Mouse (Mus musculus) intestine, embryonic 15.5 days (tissue): ENCODE results near the gene Thsd4. TPM values are rescaled to one million over a fixed set of nuclear protein-coding genes. Genes with fewer than 3 reads are reported as not detected.

Experiments
- ATAC-seq: fragments of 200-750 bp; cut with Nextera tagmentation; 2 replicates; pipeline ENCODE4 v1.8.0; 2017; ENCODE audit warnings: moderate TSS enrichment, moderate library complexity
- H3K27ac ChIP-seq: fragments of 300-500 bp; sonication (generic); 2 replicates; pipeline ENCODE4 v1.5.1; 2015; ENCODE audit warnings: mild to moderate bottlenecking, inconsistent platforms
- H3K27me3 ChIP-seq: fragments of 300-500 bp; sonication (generic); replicated peaks from 2 replicates; pipeline ENCODE4 v1.6.1; 2015; ENCODE audit warnings: inconsistent platforms
- H3K36me3 ChIP-seq: fragments of 300-500 bp; sonication (generic); 2 replicates; pipeline ENCODE4 v1.6.1; 2015; ENCODE audit warnings: inconsistent platforms
- H3K4me1 ChIP-seq: fragments of 300-500 bp; sonication (generic); replicated peaks from 2 replicates; pipeline ENCODE4 v1.6.1; 2015; ENCODE audit warnings: inconsistent platforms
- H3K4me2 ChIP-seq: fragments of 300-500 bp; sonication (generic); replicated peaks from 2 replicates; pipeline ENCODE4 v1.6.1; 2015; ENCODE audit warnings: mild to moderate bottlenecking, inconsistent platforms
- H3K4me3 ChIP-seq: fragments of 300-500 bp; sonication (generic); replicated peaks from 2 replicates; pipeline ENCODE4 v1.5.1; 2015; ENCODE audit warnings: inconsistent platforms
- H3K9ac ChIP-seq: fragments of 300-500 bp; sonication (generic); 2 replicates; pipeline ENCODE4 v1.6.1; 2015; ENCODE audit warnings: inconsistent platforms
- H3K9me3 ChIP-seq: fragments of 300-500 bp; sonication (generic); 2 replicates; pipeline ENCODE4 v1.6.1; 2016; ENCODE audit warnings: inconsistent platforms
- WGBS: fragments of 180-500 bp; shearing (Covaris S2); methylation state at CpG from one replicate; pipeline ENCODE4 v1.1.7; 2015; 5-methylcytosine and 5-hydroxymethylcytosine counted together
- polyA plus RNA-seq: library from polyadenylated mRNA; unstranded; fragments of >200 nt; fragmentation: Nextera tagmentation; extraction: Ambion mirVana; gene quantifications from 2 replicates; pipeline ENCODE4 v1.2.1, GENCODE M21; 2015

Thsd4 gene
- polyA plus RNA-seq, 1 experiment from 2014 or later: 23.2 TPM

- Histone ChIP-seq H3K9me3 (no peaks in the 10 kb centered on the region), H3K27me3 (no peaks in the 10 kb centered on the region), H3K36me3 (no peaks in the 10 kb centered on the region), H3K9ac (no peak overlapping the region), H3K4me1 (0 out of 2 replicates have a peak, but pooled peaks cover 5% of the 10 kb centered on the region), H3K27ac (no peak overlapping the region), H3K4me3 (no peak overlapping the region), H3K4me2 (no peak overlapping the region)
- WGBS: 42% methylated on average over 7 of the region's 7 CpGs
- no peak for ATAC-seq
Measured at GRCm38 (mm10) chr9:60543422-60544015, 21.7 kb upstream of the Thsd4 start.

GRCm38 (mm10) chr9:60530310-60530709 lies 8.5 kb upstream of the Thsd4 start:
- no peak for ATAC-seq
- 76% methylated on average over 12 of the region's 12 CpGs for WGBS
- Histone ChIP-seq H3K4me1 (peaks cover 26% of the 10 kb centered on the region; the same call in 1 of the 2 replicates), H3K9me3 (no peaks in the 10 kb centered on the region), H3K36me3 (no peaks in the 10 kb centered on the region), H3K27me3 (no peaks in the 10 kb centered on the region), H3K27ac (no peak overlapping the region), H3K4me3 (no peak overlapping the region), H3K9ac (no peak overlapping the region), H3K4me2 (no peak overlapping the region)

GRCm38 (mm10) chr9:60529348-60530243 lies 7.8 kb upstream of the Thsd4 start:
- 66% methylated on average over 10 of the region's 10 CpGs for WGBS
- no peak overlapping the region for H3K9ac ChIP-seq
- H3K27ac ChIP-seq: no peak overlapping the region
- no peaks in the 10 kb centered on the region for H3K36me3 ChIP-seq
- H3K9me3 ChIP-seq: no peaks in the 10 kb centered on the region
- H3K27me3 ChIP-seq: no peaks in the 10 kb centered on the region
- ATAC-seq: peak; percentile 26; the same call in 1 of the 2 replicates
- H3K4me1 ChIP-seq: peaks cover 31% of the 10 kb centered on the region; the same call in 1 of the 2 replicates
- no peak overlapping the region for H3K4me3 ChIP-seq
- no peak overlapping the region for H3K4me2 ChIP-seq

- H3K4me1 ChIP-seq: peaks cover 31% of the 10 kb centered on the region; the same call in 1 of the 2 replicates
- H3K27me3 ChIP-seq: no peaks in the 10 kb centered on the region
- 74% methylated on average over 3 of the region's 3 CpGs for WGBS
Measured at GRCm38 (mm10) chr9:60528269-60528668, 6.4 kb upstream of the Thsd4 start.

GRCm38 (mm10) chr9:60527836-60528235 lies 6.0 kb upstream of the Thsd4 start:
- H3K4me1 ChIP-seq: peaks cover 35% of the 10 kb centered on the region; the same call in 1 of the 2 replicates
- H3K4me2 ChIP-seq: no peak overlapping the region
- ATAC-seq: no peak
- no peak overlapping the region for H3K9ac ChIP-seq
- H3K4me3 ChIP-seq: no peak overlapping the region
- no peaks in the 10 kb centered on the region for H3K36me3 ChIP-seq
- 72% methylated on average over 2 of the region's 2 CpGs for WGBS
- H3K27me3 ChIP-seq: no peaks in the 10 kb centered on the region
- no peak overlapping the region for H3K27ac ChIP-seq
- no peaks in the 10 kb centered on the region for H3K9me3 ChIP-seq

More at GRCm38 (mm10) chr9:60528269-60528668, 6.4 kb upstream of the Thsd4 start:
- Histone ChIP-seq H3K9me3 (no peaks in the 10 kb centered on the region), H3K4me2 (no peak overlapping the region), H3K36me3 (no peaks in the 10 kb centered on the region), H3K4me3 (no peak overlapping the region), H3K9ac (no peak overlapping the region), H3K27ac (no peak overlapping the region)
- no peak for ATAC-seq

GRCm38 (mm10) chr9:60527051-60527450 lies 5.2 kb upstream of the Thsd4 start:
- Histone ChIP-seq H3K27ac (no peak overlapping the region), H3K4me2 (no peak overlapping the region), H3K9me3 (no peaks in the 10 kb centered on the region), H3K9ac (no peak overlapping the region), H3K4me1 (peaks cover 43% of the 10 kb centered on the region), H3K36me3 (no peaks in the 10 kb centered on the region), H3K27me3 (no peaks in the 10 kb centered on the region), H3K4me3 (no peak overlapping the region)
- no peak for ATAC-seq
- 50% methylated on average over 5 of the region's 5 CpGs for WGBS

- H3K9ac ChIP-seq: no peak overlapping the region
- no peak overlapping the region for H3K27ac ChIP-seq
- H3K4me2 ChIP-seq: no peak overlapping the region
- H3K27me3 ChIP-seq: no peaks in the 10 kb centered on the region
- no peaks in the 10 kb centered on the region for H3K9me3 ChIP-seq
- ATAC-seq: no peak
- WGBS: 52% methylated on average over 5 of the region's 5 CpGs
- peaks cover 44% of the 10 kb centered on the region for H3K4me1 ChIP-seq
- no peaks in the 10 kb centered on the region for H3K36me3 ChIP-seq
- no peak overlapping the region for H3K4me3 ChIP-seq
Measured at GRCm38 (mm10) chr9:60526195-60526594, 4.3 kb upstream of the Thsd4 start.

- Histone ChIP-seq H3K4me2 (peak overlapping the region; percentile 83), H3K9ac (peak overlapping the region; percentile 87), H3K9me3 (no peaks in the 10 kb centered on the region), H3K36me3 (0 out of 2 replicates have a peak, but pooled peaks cover 3% of the 10 kb centered on the region), H3K27me3 (no peaks in the 10 kb centered on the region), H3K4me3 (peak overlapping the region; percentile 76), H3K27ac (no peak overlapping the region), H3K4me1 (peaks cover 61% of the 10 kb centered on the region)
- 28% methylated on average over 5 of the region's 5 CpGs for WGBS
- ATAC-seq: no peak
Measured at GRCm38 (mm10) chr9:60521143-60521542, 703 bp downstream of the Thsd4 start.

GRCm38 (mm10) chr9:60519601-60520000 lies 2.2 kb downstream of the Thsd4 start:
- Histone ChIP-seq H3K27ac (no peak overlapping the region), H3K9ac (no peak overlapping the region), H3K4me1 (peaks cover 50% of the 10 kb centered on the region), H3K27me3 (no peaks in the 10 kb centered on the region), H3K4me2 (peak overlapping the region; percentile 83), H3K4me3 (0 out of 2 replicates have a peak overlapping the region, but pooled peaks have one; percentile 3), H3K36me3 (0 out of 2 replicates have a peak, but pooled peaks cover 3% of the 10 kb centered on the region), H3K9me3 (no peaks in the 10 kb centered on the region)
- ATAC-seq: no peak
- WGBS: 28% methylated on average over 3 of the region's 3 CpGs

- Histone ChIP-seq H3K27me3 (no peaks in the 10 kb centered on the region), H3K4me3 (no peak overlapping the region), H3K9me3 (no peaks in the 10 kb centered on the region), H3K4me2 (peak overlapping the region; percentile 83), H3K27ac (no peak overlapping the region), H3K4me1 (peaks cover 55% of the 10 kb centered on the region), H3K9ac (no peak overlapping the region), H3K36me3 (0 out of 2 replicates have a peak, but pooled peaks cover 3% of the 10 kb centered on the region)
- no peak for ATAC-seq
- 24% methylated on average over 3 of the region's 3 CpGs for WGBS
Measured at GRCm38 (mm10) chr9:60518216-60518615, 3.6 kb downstream of the Thsd4 start.

GRCm38 (mm10) chr9:60517148-60517547 lies 4.7 kb downstream of the Thsd4 start:
- no peak for ATAC-seq
- Histone ChIP-seq H3K27ac (peak overlapping the region; percentile 72; the same call in 1 of the 2 replicates), H3K4me2 (no peak overlapping the region), H3K9me3 (no peaks in the 10 kb centered on the region), H3K9ac (no peak overlapping the region), H3K4me1 (peaks cover 44% of the 10 kb centered on the region), H3K27me3 (no peaks in the 10 kb centered on the region), H3K4me3 (no peak overlapping the region), H3K36me3 (0 out of 2 replicates have a peak, but pooled peaks cover 3% of the 10 kb centered on the region)
- 47% methylated on average over 4 of the region's 4 CpGs for WGBS

- no peak overlapping the region for H3K9ac ChIP-seq
- WGBS: 61% methylated on average over 4 of the region's 4 CpGs
- no peak overlapping the region for H3K4me3 ChIP-seq
- H3K9me3 ChIP-seq: no peaks in the 10 kb centered on the region
- no peaks in the 10 kb centered on the region for H3K27me3 ChIP-seq
- peaks cover 42% of the 10 kb centered on the region for H3K4me1 ChIP-seq
- 0 out of 2 replicates have a peak, but pooled peaks cover 3% of the 10 kb centered on the region for H3K36me3 ChIP-seq
- peak; percentile 78 for ATAC-seq
- H3K4me2 ChIP-seq: no peak overlapping the region
- peak overlapping the region; percentile 72 for H3K27ac ChIP-seq
Measured at GRCm38 (mm10) chr9:60516379-60516778, 5.5 kb downstream of the Thsd4 start.
